Comparison of ENCODE assay signal across 28 mouse cellular contexts in genomic region chr6:89386956-89387355, GRCm38 (mm10). TPM values are rescaled to one million over a fixed set of nuclear protein-coding genes. Genes with fewer than 3 reads are reported as not detected.
A peak's percentile ranks its signal among the peaks of the same experiment; 100 is the strongest.
DNase-seq lines count a peak whose midpoint lies in the region; ATAC-seq lines count a peak whose summit lies in the region.
"Had no signal": no experiment of that assay in that cellular context is flagged by ENCODE, and none has a peak within 500 bp of the region (broad histone marks: within the 10 kb centered on the region; RNA-seq: fewer than 3 reads in every experiment).

No protein-coding gene starts in this region.

- peak overlapping the region; percentile 50; the same call in 1 of the 2 replicates for H3K9ac ChIP-seq in heart, embryonic 13.5 days
- H3K9ac ChIP-seq: forebrain, postnatal 0 days; heart, embryonic 12.5 days; hindbrain, embryonic 13.5 days; intestine, embryonic 15.5 days had no signal

- no peaks in the 10 kb centered on the region for H3K36me3 ChIP-seq in heart, embryonic 13.5 days
- H3K36me3 ChIP-seq: G1E; heart, embryonic 12.5 days; hindbrain, embryonic 10.5 days; hindbrain, embryonic 13.5 days; intestine, embryonic 15.5 days had no signal

- no peak for DNase-seq in heart, adult 9 months (ENCODE audit: low spot score in 2 of 2)
- DNase-seq in 3T3-L1 (ENCODE audit: low read depth, low spot score) (peak; percentile 67), NIH3T3 (ENCODE audit: low read depth) (peak; percentile 82)
- DNase-seq in urinary bladder, adult 18-20 months (ENCODE audit: low spot score in 2 of 2), result no peak
- DNase-seq in layer of hippocampus, postnatal 14 days (ENCODE audit: low spot score in 2 of 2), result no peak
- DNase-seq: adrenal gland, postnatal 10 days; adrenal gland, postnatal 36 days; B cell, adult 2 months; cerebellum, adult 11 months; cerebellum, adult 9-11 months; cerebellum, postnatal 36 days; forebrain, postnatal 0 days; gastrocnemius, adult 2 months; gastrocnemius, postnatal 14 days; heart, adult 2 months; kidney, adult 11 months; kidney, adult 8-10 months had no signal

- no peaks in the 10 kb centered on the region; the same call in 1 of the 2 replicates for H3K27me3 ChIP-seq in heart, embryonic 13.5 days (replicated peaks)
- H3K27me3 ChIP-seq: CH12.LX; hindbrain, embryonic 13.5 days; intestine, embryonic 15.5 days had no signal

- no peaks in the 10 kb centered on the region for H3K9me3 ChIP-seq in heart, embryonic 13.5 days
- H3K9me3 ChIP-seq: G1E; heart, embryonic 12.5 days; hindbrain, embryonic 10.5 days; hindbrain, embryonic 13.5 days; intestine, embryonic 15.5 days had no signal

- peaks cover 41% of the 10 kb centered on the region for H3K4me1 ChIP-seq in heart, embryonic 13.5 days
- H3K4me1 ChIP-seq: intestine, embryonic 15.5 days had no signal

- WGBS in heart, embryonic 13.5 days, result 31% methylated on average over 1 of the region's 1 CpGs

- no peak overlapping the region for H3K27ac ChIP-seq in heart, embryonic 13.5 days (replicated peaks)
- H3K27ac ChIP-seq: gastrocnemius, adult 2 months; heart, adult 2 months; hindbrain, embryonic 10.5 days; hindbrain, embryonic 13.5 days; intestine, embryonic 15.5 days had no signal

- ATAC-seq in heart, embryonic 13.5 days (ENCODE audit: extremely low read depth, insufficient number of reproducible peaks, low FRiP score, low TSS enrichment), result no peak
- 0 out of 2 replicates have a peak, but pooled peaks have one; percentile 38 for ATAC-seq in megakaryocyte-erythroid progenitor cell, adult 5-6 weeks (replicated peaks; ENCODE audit: low FRiP score, low TSS enrichment, poor library complexity, severe bottlenecking)
- ATAC-seq: activated CD4-positive, CD25-positive, alpha-beta regulatory T cell, adult 4 months; forebrain, embryonic 14.5 days; forebrain, postnatal 0 days; hindbrain, embryonic 16.5 days; intestine, embryonic 15.5 days had no signal

- no peak overlapping the region for H3K4me3 ChIP-seq in heart, embryonic 13.5 days
- H3K4me3 ChIP-seq: gastrocnemius, adult 2 months; heart, adult 2 months; heart, embryonic 12.5 days; hindbrain, embryonic 10.5 days; hindbrain, embryonic 13.5 days; intestine, embryonic 15.5 days had no signal

- H3K4me2 ChIP-seq in heart, embryonic 13.5 days, result no peak overlapping the region
- H3K4me2 ChIP-seq: heart, embryonic 12.5 days; hindbrain, embryonic 13.5 days; intestine, embryonic 15.5 days had no signal

RNA-seq across cellular contexts. Expression of gene Plxna1, which starts 24.5 kb away (rescaled TPM):
- 9.1 and 10.9 TPM in 2 replicates for polyA plus RNA-seq in heart, embryonic 13.5 days (2015; fragmentation: Nextera tagmentation; extraction: Ambion mirVana)
- 6.2 and 9.0 TPM in 2 replicates for total RNA-seq in megakaryocyte-erythroid progenitor cell, adult 5-6 weeks (2014; fragmentation: Nextera tagmentation)
- 1.4 and 4.8 TPM in 2 replicates for total RNA-seq in megakaryocyte-erythroid progenitor cell, adult 5-6 weeks (2017)
- total RNA-seq in layer of hippocampus, postnatal 14 days (2021), result 100 to 1,000 TPM; 162 to 166 TPM

Comparison
In these comparisons a context has a peak if more than half of its experiments do, and no peak if none do; other contexts are left out.
1. DNase-seq: peak in 3T3-L1 (single experiment) and NIH3T3 (single experiment); none in heart, adult 9 months (0 of 2), urinary bladder, adult 18-20 months (0 of 2) and layer of hippocampus, postnatal 14 days (0 of 2).
2. RNA of gene Plxna1, which starts 24.5 kb away (total RNA-seq): 162 to 166 TPM in layer of hippocampus, postnatal 14 days; 1.4 to 9.0 TPM in megakaryocyte-erythroid progenitor cell, adult 5-6 weeks; every median in the first group is over 10 times any median in the second.